Mouse (Mus musculus): ENCODE data around the gene Pygm.

Gene Pygm

GRCm38 (mm10) chr19:6385821-6386220 lies 1.6 kb downstream of the Pygm start:
- DNase-seq (ENCODE audit: low read depth), result no peak

- DNase-seq (ENCODE audit: low read depth), result no peak
Observed at GRCm38 (mm10) chr19:6386234-6386633, 2.0 kb downstream of the Pygm start.

- no peak for DNase-seq (ENCODE audit: low read depth)
Observed at GRCm38 (mm10) chr19:6388006-6388405, 3.8 kb downstream of the Pygm start.

GRCm38 (mm10) chr19:6389803-6390202 lies 5.6 kb downstream of the Pygm start:
- DNase-seq (ENCODE audit: low read depth), result no peak

GRCm38 (mm10) chr19:6390251-6390650 lies 6.1 kb downstream of the Pygm start:
- no peak for DNase-seq (ENCODE audit: low read depth)

GRCm38 (mm10) chr19:6392743-6393393 lies 8.7 kb downstream of the Pygm start:
- no peak for DNase-seq (ENCODE audit: low read depth)

GRCm38 (mm10) chr19:6393637-6394036 lies 9.4 kb downstream of the Pygm start:
- DNase-seq (ENCODE audit: low read depth), result no peak

GRCm38 (mm10) chr19:6396237-6396636 lies 12.0 kb downstream of the Pygm start:
- no peak for DNase-seq (ENCODE audit: low read depth)

GRCm38 (mm10) chr19:6397582-6398249 lies 13.5 kb downstream of the Pygm start:
- DNase-seq (ENCODE audit: low read depth), result no peak

GRCm38 (mm10) chr19:6398447-6399284 lies 14.5 kb downstream of the Pygm start:
- DNase-seq (ENCODE audit: low read depth), result no peak

- DNase-seq (ENCODE audit: low read depth), result no peak
Observed at GRCm38 (mm10) chr19:6399285-6400095, 15.3 kb downstream of the Pygm start, which contains the start of gene Rasgrp2. Gene Rasgrp2 (plus strand): TSS chr19:6399340.

GRCm38 (mm10) chr19:6400096-6401086 lies 16.2 kb downstream of the Pygm start:
- no peak for DNase-seq (ENCODE audit: low read depth)

- peak; percentile 44 for DNase-seq (ENCODE audit: low read depth)
Observed at GRCm38 (mm10) chr19:6401131-6401815, 17.1 kb downstream of the Pygm start.

GRCm38 (mm10) chr19:6401951-6402350 lies 17.8 kb downstream of the Pygm start:
- DNase-seq (ENCODE audit: low read depth), result no peak

- DNase-seq (ENCODE audit: low read depth), result no peak
Observed at GRCm38 (mm10) chr19:6403869-6404268, 19.7 kb downstream of the Pygm start.

GRCm38 (mm10) chr19:6405433-6405832 lies 21.2 kb downstream of the Pygm start:
- DNase-seq (ENCODE audit: low read depth), result no peak

- no peak for DNase-seq (ENCODE audit: low read depth)
Observed at GRCm38 (mm10) chr19:6407109-6407508, 22.9 kb downstream of the Pygm start.

GRCm38 (mm10) chr19:6407816-6408510 lies 23.8 kb downstream of the Pygm start:
- no peak for DNase-seq (ENCODE audit: low read depth)

- no peak for DNase-seq (ENCODE audit: low read depth)
Observed at GRCm38 (mm10) chr19:6408749-6409148, 24.6 kb downstream of the Pygm start.

All from c-Kit-positive CD71-positive TER-119-negative erythroid progenitor cells, embryonic 14.5 days (primary cell).